Mouse (Mus musculus): ENCODE results near the gene Oaz2. TPM values are rescaled to one million over a fixed set of nuclear protein-coding genes. Genes with fewer than 3 reads are reported as not detected.

Oaz2 gene
- total and polyA plus RNA-seq, 2 experiments from 2014 or later, result 293 to 350 TPM

GRCm38 (mm10) chr9:65702286-65702685 is 34.5 kb downstream of the Oaz2 start:
- DNase-seq (ENCODE audit: low spot score), result no peak
- 80% methylated on average over 9 of the region's 9 CpGs for WGBS
- no peak for ATAC-seq (ENCODE audit: insufficient read depth, low read depth)
- TF ChIP-seq EP300 (IDR thresholded peaks at IDR 0.05; ENCODE audit: low read depth) (no peak), CTCF (IDR thresholded peaks at IDR 0.05; ENCODE audit: low read depth) (no peak)
- Histone ChIP-seq H3K4me3 (ENCODE audit: low read depth, low read length) (no peak overlapping the region), H3K36me3 (replicated peaks; ENCODE audit: control insufficient read depth, insufficient read depth, low read length) (peaks cover 70% of the 10 kb centered on the region), H3K9me3 (replicated peaks; ENCODE audit: control insufficient read depth, low read length) (no peaks in the 10 kb centered on the region), H3K27ac (ENCODE audit: low read depth) (no peak overlapping the region), H3K9ac (replicated peaks; ENCODE audit: low read depth, low read length) (no peak overlapping the region), H3K27me3 (ENCODE audit: control insufficient read depth, insufficient read depth, low read length) (no peaks in the 10 kb centered on the region), H3K4me1 (ENCODE audit: control insufficient read depth, insufficient read depth) (no peaks in the 10 kb centered on the region), H3K4me2 (ENCODE audit: low read depth, low read length) (no peak overlapping the region)

GRCm38 (mm10) chr9:65703241-65703640 is 35.4 kb downstream of the Oaz2 start:
- Histone ChIP-seq H3K4me3 (ENCODE audit: low read depth, low read length) (no peak overlapping the region), H3K27ac (ENCODE audit: low read depth) (no peak overlapping the region), H3K9me3 (replicated peaks; ENCODE audit: control insufficient read depth, low read length) (no peaks in the 10 kb centered on the region), H3K27me3 (ENCODE audit: control insufficient read depth, insufficient read depth, low read length) (no peaks in the 10 kb centered on the region), H3K4me1 (ENCODE audit: control insufficient read depth, insufficient read depth) (no peaks in the 10 kb centered on the region), H3K4me2 (ENCODE audit: low read depth, low read length) (no peak overlapping the region), H3K9ac (replicated peaks; ENCODE audit: low read depth, low read length) (no peak overlapping the region), H3K36me3 (replicated peaks; ENCODE audit: control insufficient read depth, insufficient read depth, low read length) (peaks cover 61% of the 10 kb centered on the region)
- 64% methylated on average over 7 of the region's 7 CpGs for WGBS
- TF ChIP-seq EP300 (IDR thresholded peaks at IDR 0.05; ENCODE audit: low read depth) (no peak), CTCF (IDR thresholded peaks at IDR 0.05; ENCODE audit: low read depth) (no peak)
- DNase-seq (ENCODE audit: low spot score) (no peak), ATAC-seq (ENCODE audit: insufficient read depth, low read depth) (no peak)

- ATAC-seq (ENCODE audit: insufficient read depth, low read depth) (no peak), DNase-seq (ENCODE audit: low spot score) (no peak)
- Histone ChIP-seq H3K9me3 (replicated peaks; ENCODE audit: control insufficient read depth, low read length) (no peaks in the 10 kb centered on the region), H3K4me2 (ENCODE audit: low read depth, low read length) (no peak overlapping the region), H3K9ac (replicated peaks; ENCODE audit: low read depth, low read length) (no peak overlapping the region), H3K4me3 (ENCODE audit: low read depth, low read length) (no peak overlapping the region), H3K27me3 (ENCODE audit: control insufficient read depth, insufficient read depth, low read length) (no peaks in the 10 kb centered on the region), H3K4me1 (ENCODE audit: control insufficient read depth, insufficient read depth) (no peaks in the 10 kb centered on the region), H3K36me3 (replicated peaks; ENCODE audit: control insufficient read depth, insufficient read depth, low read length) (peaks cover 57% of the 10 kb centered on the region), H3K27ac (ENCODE audit: low read depth) (no peak overlapping the region)
- 93% methylated on average over 24 of the region's 24 CpGs for WGBS
- TF ChIP-seq CTCF (IDR thresholded peaks at IDR 0.05; ENCODE audit: low read depth) (no peak), EP300 (IDR thresholded peaks at IDR 0.05; ENCODE audit: low read depth) (no peak)
Measured at GRCm38 (mm10) chr9:65703926-65704595, 36.3 kb downstream of the Oaz2 start.

GRCm38 (mm10) chr9:65718195-65718594 is 50.4 kb downstream of the Oaz2 start:
- no peak for TF ChIP-seq EP300 (IDR thresholded peaks at IDR 0.05; ENCODE audit: low read depth)
- no peak for TF ChIP-seq CTCF (IDR thresholded peaks at IDR 0.05; ENCODE audit: low read depth)
- H3K9me3 ChIP-seq (replicated peaks; ENCODE audit: control insufficient read depth, low read length), result no peaks in the 10 kb centered on the region
- H3K4me2 ChIP-seq (ENCODE audit: low read depth, low read length), result no peak overlapping the region
- 91% methylated on average over 5 of the region's 5 CpGs for WGBS
- ATAC-seq (ENCODE audit: insufficient read depth, low read depth), result no peak
- peaks cover 5% of the 10 kb centered on the region; the same call in 1 of the 2 replicates for H3K36me3 ChIP-seq (replicated peaks; ENCODE audit: control insufficient read depth, insufficient read depth, low read length)
- no peak for DNase-seq (ENCODE audit: low spot score)
- peaks cover 17% of the 10 kb centered on the region for H3K4me1 ChIP-seq (ENCODE audit: control insufficient read depth, insufficient read depth)
- no peak overlapping the region for H3K9ac ChIP-seq (replicated peaks; ENCODE audit: low read depth, low read length)
- no peaks in the 10 kb centered on the region for H3K27me3 ChIP-seq (ENCODE audit: control insufficient read depth, insufficient read depth, low read length)
- no peak overlapping the region for H3K4me3 ChIP-seq (ENCODE audit: low read depth, low read length)
- no peak overlapping the region for H3K27ac ChIP-seq (ENCODE audit: low read depth)

GRCm38 (mm10) chr9:65721161-65721566 is 53.4 kb downstream of the Oaz2 start:
- peak overlapping the region; percentile 19; the same call in 1 of the 2 replicates for H3K4me2 ChIP-seq (ENCODE audit: low read depth, low read length)
- DNase-seq (ENCODE audit: low spot score), result peak; percentile 73
- no peak overlapping the region for H3K4me3 ChIP-seq (ENCODE audit: low read depth, low read length)
- H3K9ac ChIP-seq (replicated peaks; ENCODE audit: low read depth, low read length), result peak overlapping the region; percentile 26; the same call in 1 of the 2 replicates
- 0 out of 2 replicates have a peak, but pooled peaks cover 5% of the 10 kb centered on the region for H3K36me3 ChIP-seq (replicated peaks; ENCODE audit: control insufficient read depth, insufficient read depth, low read length)
- no peaks in the 10 kb centered on the region for H3K27me3 ChIP-seq (ENCODE audit: control insufficient read depth, insufficient read depth, low read length)
- H3K4me1 ChIP-seq (ENCODE audit: control insufficient read depth, insufficient read depth), result peaks cover 35% of the 10 kb centered on the region
- H3K9me3 ChIP-seq (replicated peaks; ENCODE audit: control insufficient read depth, low read length), result no peaks in the 10 kb centered on the region
- no peak for TF ChIP-seq EP300 (IDR thresholded peaks at IDR 0.05; ENCODE audit: low read depth)
- 35% methylated on average over 10 of the region's 10 CpGs for WGBS
- peak overlapping the region; percentile 79 for H3K27ac ChIP-seq (ENCODE audit: low read depth)
- ATAC-seq (ENCODE audit: insufficient read depth, low read depth), result peak; percentile 87
